Mouse (Mus musculus): ENCODE data around the gene Borcs7. TPM values are rescaled to one million over a fixed set of nuclear protein-coding genes. Genes with fewer than 3 reads are reported as not detected.
A peak's percentile ranks its signal among the peaks of the same experiment; 100 is the strongest.

The Borcs7 gene
- polyA plus RNA-seq, 1 experiment from 2014 or later, result 20.1 TPM

- no peak for ATAC-seq (ENCODE audit: low FRiP score, low TSS enrichment)
- H3K27ac ChIP-seq (ENCODE audit: low read depth, low read length), result no peak overlapping the region
- H3K4me1 ChIP-seq (ENCODE audit: control insufficient read depth, insufficient read depth, low read length), result no peaks in the 10 kb centered on the region
- H3K9ac ChIP-seq (ENCODE audit: low read depth, low read length), result no peak overlapping the region
- H3K36me3 ChIP-seq (ENCODE audit: control insufficient read depth, insufficient read depth, low read length), result peaks cover 35% of the 10 kb centered on the region
- no peaks in the 10 kb centered on the region for H3K9me3 ChIP-seq (ENCODE audit: control insufficient read depth, low read length)
- H3K4me3 ChIP-seq (ENCODE audit: low read length), result no peak overlapping the region
- WGBS, result 97% methylated on average over 7 of the region's 7 CpGs
- no peaks in the 10 kb centered on the region for H3K27me3 ChIP-seq (ENCODE audit: control insufficient read depth, insufficient read depth, low read length)
- no peak overlapping the region for H3K4me2 ChIP-seq (replicated peaks; ENCODE audit: low read depth, low read length)
Measured at GRCm38 (mm10) chr19:46658348-46658747, 31.4 kb upstream of the Borcs7 start.

GRCm38 (mm10) chr19:46658851-46659250 is 30.9 kb upstream of the Borcs7 start:
- H3K36me3 ChIP-seq (ENCODE audit: control insufficient read depth, insufficient read depth, low read length), result peaks cover 30% of the 10 kb centered on the region
- no peaks in the 10 kb centered on the region for H3K27me3 ChIP-seq (ENCODE audit: control insufficient read depth, insufficient read depth, low read length)
- H3K4me2 ChIP-seq (replicated peaks; ENCODE audit: low read depth, low read length), result no peak overlapping the region
- WGBS, result 85% methylated on average over 9 of the region's 9 CpGs
- no peak overlapping the region for H3K9ac ChIP-seq (ENCODE audit: low read depth, low read length)
- H3K4me1 ChIP-seq (ENCODE audit: control insufficient read depth, insufficient read depth, low read length), result no peaks in the 10 kb centered on the region
- no peak overlapping the region for H3K27ac ChIP-seq (ENCODE audit: low read depth, low read length)
- ATAC-seq (ENCODE audit: low FRiP score, low TSS enrichment), result no peak
- no peak overlapping the region for H3K4me3 ChIP-seq (ENCODE audit: low read length)
- no peaks in the 10 kb centered on the region for H3K9me3 ChIP-seq (ENCODE audit: control insufficient read depth, low read length)

GRCm38 (mm10) chr19:46661511-46661910 is 28.2 kb upstream of the Borcs7 start:
- no peaks in the 10 kb centered on the region for H3K27me3 ChIP-seq (ENCODE audit: control insufficient read depth, insufficient read depth, low read length)
- H3K9ac ChIP-seq (ENCODE audit: low read depth, low read length), result no peak overlapping the region
- ATAC-seq (ENCODE audit: low FRiP score, low TSS enrichment), result peak; percentile 59
- no peaks in the 10 kb centered on the region for H3K9me3 ChIP-seq (ENCODE audit: control insufficient read depth, low read length)
- no peak overlapping the region for H3K4me3 ChIP-seq (ENCODE audit: low read length)
- H3K36me3 ChIP-seq (ENCODE audit: control insufficient read depth, insufficient read depth, low read length), result peaks cover 6% of the 10 kb centered on the region
- 25% methylated on average over 4 of the region's 4 CpGs for WGBS
- no peak overlapping the region for H3K27ac ChIP-seq (ENCODE audit: low read depth, low read length)
- no peaks in the 10 kb centered on the region for H3K4me1 ChIP-seq (ENCODE audit: control insufficient read depth, insufficient read depth, low read length)
- H3K4me2 ChIP-seq (replicated peaks; ENCODE audit: low read depth, low read length), result no peak overlapping the region

GRCm38 (mm10) chr19:46662214-46662613 is 27.5 kb upstream of the Borcs7 start:
- Histone ChIP-seq H3K4me2 (replicated peaks; ENCODE audit: low read depth, low read length) (no peak overlapping the region), H3K9me3 (ENCODE audit: control insufficient read depth, low read length) (no peaks in the 10 kb centered on the region), H3K4me3 (ENCODE audit: low read length) (no peak overlapping the region), H3K27ac (ENCODE audit: low read depth, low read length) (no peak overlapping the region), H3K4me1 (ENCODE audit: control insufficient read depth, insufficient read depth, low read length) (no peaks in the 10 kb centered on the region), H3K36me3 (ENCODE audit: control insufficient read depth, insufficient read depth, low read length) (no peaks in the 10 kb centered on the region), H3K27me3 (ENCODE audit: control insufficient read depth, insufficient read depth, low read length) (no peaks in the 10 kb centered on the region), H3K9ac (ENCODE audit: low read depth, low read length) (no peak overlapping the region)
- ATAC-seq (ENCODE audit: low FRiP score, low TSS enrichment), result no peak
- 83% methylated on average over 8 of the region's 8 CpGs for WGBS

- Histone ChIP-seq H3K9ac (ENCODE audit: low read depth, low read length) (no peak overlapping the region), H3K27me3 (ENCODE audit: control insufficient read depth, insufficient read depth, low read length) (no peaks in the 10 kb centered on the region), H3K36me3 (ENCODE audit: control insufficient read depth, insufficient read depth, low read length) (no peaks in the 10 kb centered on the region), H3K4me3 (ENCODE audit: low read length) (no peak overlapping the region), H3K27ac (ENCODE audit: low read depth, low read length) (no peak overlapping the region), H3K4me1 (ENCODE audit: control insufficient read depth, insufficient read depth, low read length) (no peaks in the 10 kb centered on the region), H3K4me2 (replicated peaks; ENCODE audit: low read depth, low read length) (no peak overlapping the region), H3K9me3 (ENCODE audit: control insufficient read depth, low read length) (no peaks in the 10 kb centered on the region)
- ATAC-seq (ENCODE audit: low FRiP score, low TSS enrichment), result no peak
- 77% methylated on average over 6 of the region's 6 CpGs for WGBS
Measured at GRCm38 (mm10) chr19:46662784-46663183, 26.9 kb upstream of the Borcs7 start.

GRCm38 (mm10) chr19:46665474-46665873 is 24.2 kb upstream of the Borcs7 start:
- H3K27me3 ChIP-seq (ENCODE audit: control insufficient read depth, insufficient read depth, low read length), result no peaks in the 10 kb centered on the region
- WGBS, result 63% methylated on average over 7 of the region's 7 CpGs
- H3K9ac ChIP-seq (ENCODE audit: low read depth, low read length), result no peak overlapping the region
- ATAC-seq (ENCODE audit: low FRiP score, low TSS enrichment), result no peak
- H3K27ac ChIP-seq (ENCODE audit: low read depth, low read length), result no peak overlapping the region
- no peak overlapping the region for H3K4me2 ChIP-seq (replicated peaks; ENCODE audit: low read depth, low read length)
- no peaks in the 10 kb centered on the region for H3K36me3 ChIP-seq (ENCODE audit: control insufficient read depth, insufficient read depth, low read length)
- no peaks in the 10 kb centered on the region for H3K4me1 ChIP-seq (ENCODE audit: control insufficient read depth, insufficient read depth, low read length)
- no peaks in the 10 kb centered on the region for H3K9me3 ChIP-seq (ENCODE audit: control insufficient read depth, low read length)
- H3K4me3 ChIP-seq (ENCODE audit: low read length), result no peak overlapping the region

- H3K27me3 ChIP-seq (ENCODE audit: control insufficient read depth, insufficient read depth, low read length), result no peaks in the 10 kb centered on the region
- H3K4me2 ChIP-seq (replicated peaks; ENCODE audit: low read depth, low read length), result no peak overlapping the region
- no peaks in the 10 kb centered on the region for H3K4me1 ChIP-seq (ENCODE audit: control insufficient read depth, insufficient read depth, low read length)
- ATAC-seq (ENCODE audit: low FRiP score, low TSS enrichment), result no peak
- WGBS, result 47% methylated on average over 11 of the region's 11 CpGs
- H3K9me3 ChIP-seq (ENCODE audit: control insufficient read depth, low read length), result no peaks in the 10 kb centered on the region
- no peak overlapping the region for H3K27ac ChIP-seq (ENCODE audit: low read depth, low read length)
- H3K4me3 ChIP-seq (ENCODE audit: low read length), result no peak overlapping the region
- H3K9ac ChIP-seq (ENCODE audit: low read depth, low read length), result no peak overlapping the region
- H3K36me3 ChIP-seq (ENCODE audit: control insufficient read depth, insufficient read depth, low read length), result no peaks in the 10 kb centered on the region
Measured at GRCm38 (mm10) chr19:46667300-46667699, 22.4 kb upstream of the Borcs7 start.

GRCm38 (mm10) chr19:46668263-46668662 is 21.4 kb upstream of the Borcs7 start:
- ATAC-seq (ENCODE audit: low FRiP score, low TSS enrichment), result no peak
- no peaks in the 10 kb centered on the region for H3K4me1 ChIP-seq (ENCODE audit: control insufficient read depth, insufficient read depth, low read length)
- H3K4me3 ChIP-seq (ENCODE audit: low read length), result no peak overlapping the region
- no peaks in the 10 kb centered on the region for H3K27me3 ChIP-seq (ENCODE audit: control insufficient read depth, insufficient read depth, low read length)
- no peak overlapping the region for H3K27ac ChIP-seq (ENCODE audit: low read depth, low read length)
- no peak overlapping the region for H3K9ac ChIP-seq (ENCODE audit: low read depth, low read length)
- no peaks in the 10 kb centered on the region for H3K36me3 ChIP-seq (ENCODE audit: control insufficient read depth, insufficient read depth, low read length)
- 86% methylated on average over 10 of the region's 10 CpGs for WGBS
- H3K9me3 ChIP-seq (ENCODE audit: control insufficient read depth, low read length), result no peaks in the 10 kb centered on the region
- H3K4me2 ChIP-seq (replicated peaks; ENCODE audit: low read depth, low read length), result no peak overlapping the region

GRCm38 (mm10) chr19:46669802-46670201 is 19.9 kb upstream of the Borcs7 start:
- H3K9me3 ChIP-seq (ENCODE audit: control insufficient read depth, low read length), result no peaks in the 10 kb centered on the region
- WGBS, result 92% methylated on average over 5 of the region's 5 CpGs
- no peak overlapping the region for H3K4me3 ChIP-seq (ENCODE audit: low read length)
- H3K36me3 ChIP-seq (ENCODE audit: control insufficient read depth, insufficient read depth, low read length), result no peaks in the 10 kb centered on the region
- no peak for ATAC-seq (ENCODE audit: low FRiP score, low TSS enrichment)
- no peaks in the 10 kb centered on the region for H3K4me1 ChIP-seq (ENCODE audit: control insufficient read depth, insufficient read depth, low read length)
- H3K27me3 ChIP-seq (ENCODE audit: control insufficient read depth, insufficient read depth, low read length), result no peaks in the 10 kb centered on the region
- no peak overlapping the region for H3K4me2 ChIP-seq (replicated peaks; ENCODE audit: low read depth, low read length)
- H3K27ac ChIP-seq (ENCODE audit: low read depth, low read length), result no peak overlapping the region
- no peak overlapping the region for H3K9ac ChIP-seq (ENCODE audit: low read depth, low read length)

GRCm38 (mm10) chr19:46670691-46671090 is 19.0 kb upstream of the Borcs7 start:
- H3K27ac ChIP-seq (ENCODE audit: low read depth, low read length), result no peak overlapping the region
- H3K4me2 ChIP-seq (replicated peaks; ENCODE audit: low read depth, low read length), result no peak overlapping the region
- no peaks in the 10 kb centered on the region for H3K36me3 ChIP-seq (ENCODE audit: control insufficient read depth, insufficient read depth, low read length)
- no peaks in the 10 kb centered on the region for H3K9me3 ChIP-seq (ENCODE audit: control insufficient read depth, low read length)
- no peaks in the 10 kb centered on the region for H3K4me1 ChIP-seq (ENCODE audit: control insufficient read depth, insufficient read depth, low read length)
- H3K27me3 ChIP-seq (ENCODE audit: control insufficient read depth, insufficient read depth, low read length), result no peaks in the 10 kb centered on the region
- H3K9ac ChIP-seq (ENCODE audit: low read depth, low read length), result no peak overlapping the region
- H3K4me3 ChIP-seq (ENCODE audit: low read length), result no peak overlapping the region
- peak; percentile 89 for ATAC-seq (ENCODE audit: low FRiP score, low TSS enrichment)
- WGBS, result 25% methylated on average over 13 of the region's 13 CpGs
